Mouse (Mus musculus) liver, adult 2 months (tissue): Measurements from ENCODE around the gene Klf11. TPM values are rescaled to one million over a fixed set of nuclear protein-coding genes. Genes with fewer than 3 reads are reported as not detected.
A peak's percentile ranks its signal among the peaks of the same experiment; 100 is the strongest.

Source experiments
- DNase-seq: peaks from one replicate; pipeline ENCODE4 v3.0.0-alpha.2; 2011; ENCODE audit warnings: low read depth, low spot score; ENCODE audit errors: extremely low read depth
- H3K27ac ChIP-seq: fragments of 200-500 bp; replicated peaks from 2 replicates; pipeline ENCODE4 v1.5.1; 2012; ENCODE audit warnings: low read depth, mild to moderate bottlenecking, control low read depth, inconsistent platforms, low read length; ENCODE audit not compliant: insufficient read depth
- H3K27me3 ChIP-seq: fragments of 200-500 bp; 2 replicates; pipeline ENCODE4 v1.6.1; 2012; ENCODE audit warnings: mild to moderate bottlenecking, moderate library complexity, low read length, inconsistent platforms; ENCODE audit not compliant: control insufficient read depth, insufficient read depth
- H3K36me3 ChIP-seq: fragments of 200-500 bp; 2 replicates; pipeline ENCODE4 v1.6.1; 2012; ENCODE audit warnings: low read length, inconsistent platforms; ENCODE audit not compliant: control insufficient read depth, insufficient read depth
- H3K4me1 ChIP-seq: fragments of 200-500 bp; 2 replicates; pipeline ENCODE4 v1.6.1; 2011; ENCODE audit warnings: low read length; ENCODE audit not compliant: control insufficient read depth, insufficient read depth
- H3K4me3 ChIP-seq: fragments of 200-500 bp; 2 replicates; pipeline ENCODE4 v1.5.1; 2011; ENCODE audit warnings: low read depth, mild to moderate bottlenecking, control low read depth, low read length, moderate library complexity; ENCODE audit not compliant: insufficient read depth
- H3K79me2 ChIP-seq: fragments of 200-500 bp; 2 replicates; pipeline ENCODE4 v1.6.1; 2012; ENCODE audit warnings: inconsistent platforms, mild to moderate bottlenecking, low read length, moderate library complexity; ENCODE audit not compliant: control insufficient read depth, insufficient read depth
- H3K9ac ChIP-seq: fragments of 200-500 bp; 2 replicates; pipeline ENCODE4 v1.6.1; 2012; ENCODE audit warnings: low read depth, mild to moderate bottlenecking, control low read depth, inconsistent platforms, low read length
- CTCF ChIP-seq: fragments of 200-500 bp; IDR thresholded peaks from 2 replicates; pipeline ENCODE4 v1.5.1; 2011; ENCODE audit warnings: low read depth, low read length, control low read depth
- POLR2A ChIP-seq: fragments of 200-500 bp; IDR thresholded peaks from 2 replicates; pipeline ENCODE4 v1.6.1; 2011; ENCODE audit warnings: low read length, control low read depth; ENCODE audit not compliant: insufficient read depth; ENCODE audit errors: extremely low read depth
- WGBS: fragments of 180-500 bp; shearing (Covaris S2); methylation state at CpG from one replicate; pipeline ENCODE4 v1.1.7; 2018; 5-methylcytosine and 5-hydroxymethylcytosine counted together
- polyA plus RNA-seq: library from polyadenylated mRNA; depleted of rRNA; stranded (reverse); fragments of >200 nt; gene quantifications from 2 replicates; pipeline ENCODE4 v1.2.3, GENCODE M21; 2012
- total RNA-seq: library from RNA; depleted of rRNA; stranded (reverse); fragments of >200 nt; gene quantifications from 2 replicates; pipeline ENCODE4 v1.2.3, GENCODE M21; 2014

The Klf11 gene
- total and polyA plus RNA-seq, 2 experiments = 2.8 to 5.9 TPM

DNA sequence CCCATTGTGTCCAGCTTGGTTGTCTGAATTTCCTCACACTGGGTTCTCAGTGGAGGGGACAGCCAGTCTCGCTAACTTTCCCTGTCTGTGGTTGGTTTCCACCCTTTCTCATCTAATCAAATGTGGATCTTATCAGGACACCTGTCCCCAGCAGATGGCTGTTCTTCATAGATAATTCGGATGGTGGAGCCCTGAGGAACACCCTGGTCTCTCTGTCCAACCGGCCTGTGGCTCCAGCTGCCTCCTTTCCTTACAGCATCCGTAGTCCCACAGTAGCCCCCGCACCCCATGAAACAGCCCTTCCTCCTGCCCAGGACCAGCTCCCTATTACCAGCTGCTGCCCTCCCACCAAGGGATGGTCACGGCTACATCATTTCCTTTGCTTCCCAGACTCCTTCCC, 5.2 kb upstream of the Klf11 start:
- no peak for TF ChIP-seq POLR2A

DNA sequence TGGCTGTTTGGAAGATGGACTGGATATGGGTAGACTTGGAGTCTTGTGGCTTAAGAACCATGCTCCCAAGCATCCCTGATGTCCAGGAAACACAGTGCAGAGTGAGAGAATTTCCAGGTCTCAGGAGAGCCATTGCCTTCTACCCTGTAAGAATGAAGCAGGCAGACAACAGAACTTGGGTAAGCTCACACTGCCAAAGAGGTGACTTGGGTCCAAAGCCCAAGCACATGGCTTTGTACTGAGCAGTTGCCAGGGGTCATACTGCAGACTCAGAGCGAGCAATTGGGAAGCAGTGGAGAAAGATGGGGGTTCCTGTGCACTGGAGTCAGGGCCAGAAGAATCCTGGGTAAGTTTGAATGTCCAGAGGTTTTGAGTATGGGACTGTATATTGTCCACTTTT, 3.0 kb upstream of the Klf11 start:
- peak; percentile 81 for DNase-seq
- no peaks in the 10 kb centered on the region for H3K36me3 ChIP-seq
- WGBS = 17% methylated on average over 1 of the region's 1 CpGs
- H3K27ac ChIP-seq = no peak overlapping the region
- no peaks in the 10 kb centered on the region for H3K27me3 ChIP-seq
- H3K9ac ChIP-seq = no peak overlapping the region
- H3K79me2 ChIP-seq = peaks cover 9% of the 10 kb centered on the region; the same call in 1 of the 2 replicates
- peaks cover 22% of the 10 kb centered on the region for H3K4me1 ChIP-seq
- no peak for TF ChIP-seq POLR2A
- TF ChIP-seq CTCF = no peak
- H3K4me3 ChIP-seq = no peak overlapping the region

More for the DNA sequence above, 5.2 kb upstream of the Klf11 start:
- H3K9ac ChIP-seq = no peak overlapping the region
- no peak overlapping the region for H3K27ac ChIP-seq
- H3K27me3 ChIP-seq = no peaks in the 10 kb centered on the region
- DNase-seq = no peak
- H3K79me2 ChIP-seq = peaks cover 4% of the 10 kb centered on the region; the same call in 1 of the 2 replicates
- peaks cover 16% of the 10 kb centered on the region for H3K4me1 ChIP-seq
- 95% methylated on average over 6 of the region's 6 CpGs for WGBS
- H3K4me3 ChIP-seq = no peak overlapping the region
- no peaks in the 10 kb centered on the region for H3K36me3 ChIP-seq

- no peak for TF ChIP-seq CTCF
- Histone ChIP-seq H3K27me3 (no peaks in the 10 kb centered on the region), H3K4me1 (peaks cover 28% of the 10 kb centered on the region), H3K79me2 (peaks cover 22% of the 10 kb centered on the region; the same call in 1 of the 2 replicates), H3K27ac (peak overlapping the region; percentile 95), H3K36me3 (peaks cover 9% of the 10 kb centered on the region; the same call in 1 of the 2 replicates), H3K9ac (peak overlapping the region; percentile 81), H3K4me3 (peak overlapping the region; percentile 72)
- 1% methylated on average over 22 of the region's 22 CpGs for WGBS
- DNase-seq = no peak
These were observed 535 bp upstream of the Klf11 start for GRCm38 (mm10) chr12:24650415-24651062.

DNA sequence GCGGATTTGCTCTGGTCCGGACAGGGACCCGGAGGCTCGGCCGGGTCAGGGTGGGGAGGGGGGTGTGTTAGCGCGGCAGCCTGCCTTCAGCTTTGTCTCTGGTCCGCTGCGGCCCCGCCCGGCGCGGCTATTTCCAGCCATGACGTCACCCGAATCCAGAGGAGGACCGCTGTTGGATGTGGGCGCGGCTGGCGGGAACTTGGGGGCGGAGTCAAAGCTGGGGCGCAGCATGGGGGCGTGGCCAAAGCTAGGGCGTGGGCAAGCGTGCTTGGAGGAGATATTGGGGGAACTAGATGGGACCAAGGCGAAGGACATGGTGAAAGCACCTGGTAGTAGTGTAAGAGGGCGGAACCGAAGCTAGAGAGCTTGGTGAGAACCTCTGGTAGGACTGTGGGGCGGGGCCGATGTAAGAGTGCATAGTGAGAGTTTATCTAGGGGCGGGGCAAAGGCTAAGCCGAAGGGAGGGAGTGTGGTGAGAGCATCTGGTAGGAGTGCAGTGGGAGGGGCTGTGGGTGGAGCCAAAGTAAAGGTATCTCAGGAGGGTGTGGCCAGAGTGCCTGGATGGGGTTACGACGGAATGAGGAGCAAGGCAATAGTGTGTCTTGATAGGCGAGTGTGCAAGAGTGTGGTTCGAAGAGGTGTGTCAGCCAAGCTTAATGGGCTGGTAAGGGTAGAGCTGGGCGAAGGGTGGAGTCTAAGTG, 718 bp downstream of the Klf11 start:
- H3K79me2 ChIP-seq = peaks cover 23% of the 10 kb centered on the region; the same call in 1 of the 2 replicates
- peak overlapping the region; percentile 96 for H3K27ac ChIP-seq
- peak overlapping the region; percentile 90 for H3K4me3 ChIP-seq
- DNase-seq = peak; percentile 86
- peak overlapping the region; percentile 99 for H3K9ac ChIP-seq
- TF ChIP-seq POLR2A = no peak
- TF ChIP-seq CTCF = no peak
- WGBS = 2% methylated on average over 36 of the region's 36 CpGs
- H3K27me3 ChIP-seq = no peaks in the 10 kb centered on the region
- peaks cover 15% of the 10 kb centered on the region; the same call in 1 of the 2 replicates for H3K36me3 ChIP-seq
- H3K4me1 ChIP-seq = peaks cover 28% of the 10 kb centered on the region

- WGBS = 85% methylated on average over 16 of the region's 16 CpGs
- Histone ChIP-seq H3K27ac (no peak overlapping the region), H3K79me2 (peaks cover 23% of the 10 kb centered on the region; the same call in 1 of the 2 replicates), H3K4me3 (no peak overlapping the region), H3K36me3 (peaks cover 20% of the 10 kb centered on the region; the same call in 1 of the 2 replicates), H3K9ac (no peak overlapping the region), H3K27me3 (no peaks in the 10 kb centered on the region), H3K4me1 (peaks cover 25% of the 10 kb centered on the region)
- no peak for TF ChIP-seq POLR2A
- TF ChIP-seq CTCF = no peak
- no peak for DNase-seq
These were observed 3.2 kb downstream of the Klf11 start for GRCm38 (mm10) chr12:24654065-24654862.
